Mouse (Mus musculus) layer of hippocampus, adult 2 months (tissue): Measurements from ENCODE around the gene Cyp3a25. TPM values are rescaled to one million over a fixed set of nuclear protein-coding genes. Genes with fewer than 3 reads are reported as not detected.
"Not testable (repeated sequence)": the region's sequence is repeated elsewhere in the genome, so short reads cannot be mapped to it uniquely, and the experiment has no call there.

Experiments
- DNase-seq, 2 experiments: peaks; one replicate each; pipeline ENCODE4 v3.0.0; 2022; ENCODE audit warnings: low spot score in 2 of 2
- H3K27ac ChIP-seq: fragments of 200-600 bp; 2 replicates; pipeline ENCODE4 v1.8.1; 2022
- H3K4me3 ChIP-seq: fragments of 200-600 bp; 2 replicates; pipeline ENCODE4 v1.8.1; 2022; ENCODE audit warnings: mild to moderate bottlenecking
- CTCF ChIP-seq: fragments of 200-600 bp; conservative IDR thresholded peaks from 2 replicates; pipeline ENCODE4 v1.8.1; 2022; ENCODE audit warnings: antibody characterized with exemption, mild to moderate bottlenecking, moderate library complexity
- long read RNA-seq, 2 experiments: library from polyadenylated mRNA; stranded (forward); transcript quantifications; one replicate each; pipeline ENCODE4 v2.0.0; 2021; ENCODE audit warnings: borderline mapping rate in 2 of 2
- total RNA-seq, 2 experiments: library from RNA; stranded (reverse); gene quantifications; 2 replicates each; pipeline ENCODE4 v1.2.3; 2021

Gene Cyp3a25
- total RNA-seq, result not detected
- long read RNA-seq, experiment 1, result 0 reads
- long read RNA-seq, experiment 2, result 0 reads

GRCm38 (mm10) chr5:146009509-146009908, at the start of gene Cyp3a25:
Gene Cyp3a25 (minus strand): TSS chr5:146009618.
- H3K27ac ChIP-seq, H3K4me3 ChIP-seq, DNase-seq: not testable (repeated sequence)

- Histone ChIP-seq H3K4me3 (no peak overlapping the region), H3K27ac (no peak overlapping the region)
- TF ChIP-seq CTCF, result no peak
- DNase-seq, result no peak
Measured at GRCm38 (mm10) chr5:146021136-146021535, 11.7 kb upstream of the Cyp3a25 start.

GRCm38 (mm10) chr5:146018275-146018674, 8.9 kb upstream of the Cyp3a25 start:
- Histone ChIP-seq H3K4me3 (no peak overlapping the region), H3K27ac (no peak overlapping the region)
- DNase-seq, result no peak
- no peak for TF ChIP-seq CTCF

GRCm38 (mm10) chr5:146011251-146011650, 1.8 kb upstream of the Cyp3a25 start:
- H3K4me3 ChIP-seq, result no peak overlapping the region
- no peak overlapping the region for H3K27ac ChIP-seq
- no peak for DNase-seq
- no peak for TF ChIP-seq CTCF

GRCm38 (mm10) chr5:145967080-145967479, 42.3 kb downstream of the Cyp3a25 start:
- H3K4me3 ChIP-seq, result no peak overlapping the region
- no peak for DNase-seq
- no peak overlapping the region for H3K27ac ChIP-seq
- TF ChIP-seq CTCF, result no peak

Other genes starting within 250 kb of the Cyp3a25 start
- gene Cyp3a44, start 203.7 kb downstream of the Cyp3a25 start, total RNA-seq, result not detected
- not detected for gene Cyp3a11, start 129.7 kb downstream of the Cyp3a25 start, total RNA-seq
- gene Cyp3a59, start 69.6 kb upstream of the Cyp3a25 start, total RNA-seq, result not detected
- gene Gm5565, start 150.9 kb upstream of the Cyp3a25 start, total RNA-seq, result not detected
- not detected for gene Gm6309, start 161.1 kb upstream of the Cyp3a25 start, total RNA-seq
- gene 1700001J03Rik, start 175.7 kb upstream of the Cyp3a25 start, total RNA-seq, result 1 to 10 TPM; 1.2 to 1.6 TPM
- 10 to 100 TPM; 64.6 to 70.8 TPM for gene Rnf6, start 211.9 kb upstream of the Cyp3a25 start, total RNA-seq
- 10 to 100 TPM; 40.7 to 44.5 TPM for gene Cdk8, start 221.6 kb upstream of the Cyp3a25 start, total RNA-seq